Mouse (Mus musculus) brain, adult 2 months (tissue): ENCODE results near the gene Fgfr2.
A peak's percentile ranks its signal among the peaks of the same experiment; 100 is the strongest.

Source experiments
- DNase-seq: peaks from one replicate; pipeline ENCODE4 v3.0.0; 2011; ENCODE audit warnings: low read depth, low spot score

Fgfr2 gene

DNA sequence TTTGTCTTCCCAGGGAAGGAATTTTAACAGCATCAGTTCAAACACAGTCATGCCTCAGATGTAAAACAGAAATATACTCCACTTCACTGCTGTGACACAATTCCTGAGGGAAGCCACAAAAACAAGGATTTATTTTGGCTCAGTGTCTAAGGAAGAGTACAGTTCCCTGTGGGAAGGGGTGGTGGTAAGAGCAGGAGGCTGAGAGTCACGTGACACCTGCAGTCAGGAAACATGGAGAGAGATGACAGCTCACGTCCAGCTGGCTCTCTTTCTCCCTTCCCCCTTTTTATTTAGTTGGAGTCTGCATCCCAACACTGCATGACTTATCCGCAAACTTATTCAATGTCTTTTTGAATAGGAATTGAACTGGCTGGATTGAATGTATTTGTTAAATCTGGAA lies 1475.6 kb downstream of the Fgfr2 start:
- DNase-seq: no peak

DNA sequence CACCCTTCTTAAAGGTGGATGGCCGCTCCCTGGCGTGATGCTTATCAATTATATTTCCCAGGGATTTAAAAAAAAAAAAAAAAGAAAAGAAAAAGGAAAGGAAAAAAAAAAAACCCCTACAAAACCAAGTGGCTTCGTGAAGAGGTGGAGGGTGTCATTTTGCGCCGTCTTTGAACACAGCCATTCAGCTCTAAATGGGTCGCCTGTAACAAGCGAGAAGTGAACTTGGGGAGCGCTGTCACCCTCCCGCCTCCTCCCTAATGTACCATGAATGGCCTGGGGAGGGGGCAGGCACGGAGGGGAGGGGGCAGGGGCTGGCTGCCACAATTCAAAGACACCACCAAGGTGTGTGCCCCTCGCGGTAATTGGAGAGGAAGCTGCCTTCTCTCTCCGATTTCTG lies 1478.6 kb downstream of the Fgfr2 start:
- no peak for DNase-seq

DNA sequence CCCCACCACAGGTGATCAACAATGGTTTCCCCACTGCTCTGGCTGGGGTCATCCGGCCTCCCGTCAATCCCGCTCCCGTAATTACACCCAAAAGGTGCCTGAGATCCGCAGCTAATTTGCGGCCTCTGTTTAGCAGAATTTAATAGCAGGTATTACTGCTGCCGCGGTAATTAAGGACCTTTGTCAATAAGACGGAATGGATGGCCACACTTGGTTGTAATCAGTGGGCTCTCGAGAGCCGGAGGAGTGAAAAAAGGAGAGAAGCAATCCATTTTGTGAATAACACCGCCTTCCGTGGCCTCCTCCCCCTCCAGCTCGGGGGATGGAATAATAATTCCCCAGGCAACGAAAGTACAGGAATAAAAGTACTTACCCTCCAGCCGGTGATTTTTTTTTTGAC lies 1479.1 kb downstream of the Fgfr2 start:
- DNase-seq: no peak

DNA sequence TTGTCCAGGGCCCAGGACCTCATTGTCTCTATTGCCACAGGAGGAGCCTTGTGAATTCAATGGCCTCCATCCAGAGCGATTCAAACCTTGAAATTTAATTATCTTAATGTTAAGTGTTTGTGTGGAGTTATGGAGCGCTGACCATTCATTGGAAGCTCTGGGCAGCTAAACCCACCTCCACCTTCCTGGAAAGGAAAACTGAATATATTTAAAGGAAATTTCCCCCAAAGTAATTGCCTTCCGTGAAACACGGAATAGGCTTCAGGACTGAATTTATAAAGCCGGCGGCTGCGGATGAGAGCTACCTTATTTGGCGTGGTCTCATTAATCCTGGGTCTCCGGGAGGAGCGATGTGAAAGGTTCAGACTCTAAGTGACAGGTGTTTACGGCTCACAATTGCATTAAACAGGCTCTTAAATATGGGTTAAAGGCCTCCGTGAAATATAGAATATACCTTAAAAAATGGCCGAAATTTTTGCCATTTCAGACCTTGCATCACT lies 1479.8 kb downstream of the Fgfr2 start:
- DNase-seq: no peak

DNA sequence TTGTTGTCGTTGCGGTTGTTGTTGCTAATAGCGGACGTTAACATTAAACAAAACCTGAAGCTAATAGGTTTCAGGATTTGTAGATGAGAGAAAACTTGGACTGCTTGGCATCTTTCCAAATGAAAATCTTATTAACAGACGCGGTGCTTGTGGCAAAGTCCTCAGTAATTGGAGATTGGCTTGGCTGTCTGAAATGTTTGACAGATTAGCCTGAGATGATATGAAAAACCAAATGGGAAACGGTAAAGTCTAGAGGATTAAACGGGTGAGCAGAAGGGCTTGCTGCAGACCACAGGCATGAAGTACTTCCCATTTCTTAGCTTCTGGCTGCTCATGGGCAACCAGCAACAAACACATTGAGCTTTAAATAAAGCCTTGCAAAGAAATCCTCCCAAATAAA lies 1493.6 kb downstream of the Fgfr2 start:
- DNase-seq: no peak

GRCm38 (mm10) chr7:131628846-131629391 lies 1494.2 kb downstream of the Fgfr2 start:
- peak; percentile 77 for DNase-seq

GRCm38 (mm10) chr7:131628356-131628755 lies 1494.8 kb downstream of the Fgfr2 start:
- DNase-seq: peak; percentile 54

DNA sequence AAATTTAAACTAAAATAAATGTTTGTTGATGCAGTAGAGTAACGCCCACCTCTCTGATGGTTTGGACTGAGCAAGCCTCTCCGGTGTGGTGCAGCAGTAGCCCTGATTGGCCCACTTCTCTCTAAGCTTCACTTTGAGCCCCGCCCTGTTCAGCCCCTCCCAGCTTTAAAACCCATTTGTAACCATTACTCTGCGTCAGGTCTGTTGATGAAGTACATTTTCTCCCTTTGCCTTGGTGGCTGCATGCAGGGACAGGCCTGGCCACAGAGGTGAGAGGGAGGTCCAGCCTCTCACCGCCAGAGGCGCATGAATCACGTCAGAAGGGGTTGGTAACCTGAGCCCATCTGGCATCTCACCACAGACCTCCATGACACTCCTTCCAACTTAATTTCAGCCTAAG lies 1513.5 kb downstream of the Fgfr2 start:
- no peak for DNase-seq

DNA sequence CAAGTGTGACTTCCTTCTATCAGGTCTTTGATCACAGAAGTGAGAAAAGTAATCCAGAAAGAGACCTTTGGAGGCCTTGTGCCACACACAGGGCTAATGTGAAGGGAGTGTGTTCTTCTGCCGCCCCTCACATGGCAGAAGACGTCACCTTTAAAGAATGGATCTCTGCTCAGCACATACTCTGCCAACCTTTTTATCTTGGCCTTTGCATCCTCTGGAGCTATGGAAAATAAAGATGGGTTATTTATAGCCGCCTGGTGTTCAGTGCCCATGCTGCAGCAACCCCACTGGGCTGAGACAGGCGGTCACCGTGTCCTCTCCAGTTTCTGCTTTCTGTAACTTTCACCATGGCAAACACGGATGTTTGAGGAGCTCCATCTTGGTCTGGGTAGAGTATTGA lies 1515.1 kb downstream of the Fgfr2 start:
- no peak for DNase-seq

GRCm38 (mm10) chr7:131605481-131605880 lies 1517.7 kb downstream of the Fgfr2 start:
- DNase-seq: no peak

GRCm38 (mm10) chr7:131604946-131605345 lies 1518.2 kb downstream of the Fgfr2 start:
- peak; percentile 3 for DNase-seq

- no peak for DNase-seq
Measured at GRCm38 (mm10) chr7:131603186-131603585, 1520.0 kb downstream of the Fgfr2 start.

GRCm38 (mm10) chr7:131602106-131602505 lies 1521.0 kb downstream of the Fgfr2 start:
- DNase-seq: no peak

- peak; percentile 66 for DNase-seq
Measured at GRCm38 (mm10) chr7:131598483-131598824, 1524.7 kb downstream of the Fgfr2 start.

DNA sequence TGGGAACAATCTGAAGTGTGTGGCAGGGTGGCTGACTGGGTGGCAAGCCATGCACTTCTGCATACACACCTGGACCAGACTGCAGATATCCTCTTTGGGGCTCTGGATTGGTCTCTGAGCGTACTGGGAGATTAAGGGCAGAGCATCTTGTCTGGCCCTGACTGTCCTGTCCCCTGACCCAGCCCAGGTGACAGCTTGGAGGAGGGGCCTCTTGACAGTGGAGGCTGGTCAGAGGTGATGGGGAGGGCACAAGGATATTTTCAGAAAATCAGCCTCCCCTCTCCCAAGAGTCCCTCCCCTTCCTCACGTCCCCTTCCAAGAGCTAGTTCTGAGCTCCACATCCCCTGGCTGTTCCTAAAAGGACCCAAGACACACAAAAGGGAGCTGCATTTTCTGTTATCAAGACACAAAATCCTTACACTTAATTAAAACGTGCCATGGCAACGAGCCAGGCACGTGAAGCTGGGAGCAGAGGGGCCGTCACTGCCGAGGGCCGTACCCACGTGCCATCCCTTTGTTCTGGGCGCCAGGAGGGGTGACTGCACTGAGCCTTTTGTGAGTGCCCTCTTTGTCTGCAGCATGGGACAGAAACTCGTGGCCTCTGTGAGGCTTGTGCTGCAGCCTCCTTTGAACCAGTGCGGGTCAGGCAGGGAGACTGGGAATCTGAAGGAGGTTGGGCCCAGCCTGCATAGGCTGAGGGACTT lies 1525.2 kb downstream of the Fgfr2 start:
- peak; percentile 72 for DNase-seq

DNA sequence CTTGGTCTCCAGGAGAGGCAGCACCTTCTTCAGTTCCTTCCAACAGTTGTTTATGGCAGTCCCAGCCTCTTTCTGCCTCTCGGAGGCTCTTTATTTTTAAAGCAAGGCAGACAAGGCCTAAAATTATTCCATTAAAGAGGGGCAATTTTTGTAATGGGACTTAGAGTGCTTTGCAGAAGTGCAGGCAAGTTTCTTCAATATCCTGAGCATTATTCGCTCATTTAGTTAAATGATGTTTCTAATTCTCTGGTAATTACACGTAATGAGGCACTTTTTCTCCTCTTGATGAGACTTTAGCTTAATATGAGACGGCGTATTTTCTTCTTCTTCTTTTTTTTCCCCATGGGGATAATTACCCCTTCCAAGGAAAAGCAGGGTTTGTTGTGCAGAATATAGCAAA lies 1537.6 kb downstream of the Fgfr2 start:
- DNase-seq: no peak

- no peak for DNase-seq
Measured at GRCm38 (mm10) chr7:131582178-131582577, 1541.0 kb downstream of the Fgfr2 start.

DNA sequence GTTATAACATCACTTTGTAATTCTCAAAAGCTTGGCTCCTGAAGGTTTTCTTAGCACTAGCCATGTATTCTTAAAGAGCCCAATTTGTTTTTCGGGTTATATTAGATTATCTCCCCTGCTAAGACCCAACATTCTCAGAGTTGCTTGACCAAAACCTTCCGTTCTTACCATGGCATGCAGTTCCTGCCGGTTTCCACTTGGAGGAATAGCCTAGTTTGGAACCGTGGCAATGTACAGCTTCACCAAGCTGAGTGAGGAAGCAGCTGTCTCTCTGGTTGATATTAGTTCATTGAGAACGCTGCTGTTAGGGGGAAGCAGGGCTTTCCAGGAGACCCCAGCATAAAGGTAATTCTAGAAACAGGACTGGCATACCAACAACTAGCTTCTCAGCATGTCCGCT lies 1547.9 kb downstream of the Fgfr2 start:
- no peak for DNase-seq

DNA sequence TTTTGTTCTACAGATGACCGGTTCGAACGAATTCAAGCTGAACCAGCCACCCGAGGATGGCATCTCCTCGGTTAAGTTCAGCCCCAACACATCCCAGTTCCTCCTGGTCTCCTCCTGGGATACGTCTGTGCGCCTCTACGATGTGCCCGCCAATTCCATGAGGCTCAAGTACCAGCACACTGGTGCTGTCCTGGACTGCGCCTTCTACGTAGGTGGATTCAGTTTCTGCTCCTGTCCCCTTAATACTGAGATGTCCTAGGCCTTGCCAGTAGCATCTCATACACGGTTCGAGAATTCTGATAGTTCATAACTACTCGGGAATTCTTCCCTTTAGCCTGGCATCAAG lies 1562.5 kb downstream of the Fgfr2 start:
- no peak for DNase-seq

DNA sequence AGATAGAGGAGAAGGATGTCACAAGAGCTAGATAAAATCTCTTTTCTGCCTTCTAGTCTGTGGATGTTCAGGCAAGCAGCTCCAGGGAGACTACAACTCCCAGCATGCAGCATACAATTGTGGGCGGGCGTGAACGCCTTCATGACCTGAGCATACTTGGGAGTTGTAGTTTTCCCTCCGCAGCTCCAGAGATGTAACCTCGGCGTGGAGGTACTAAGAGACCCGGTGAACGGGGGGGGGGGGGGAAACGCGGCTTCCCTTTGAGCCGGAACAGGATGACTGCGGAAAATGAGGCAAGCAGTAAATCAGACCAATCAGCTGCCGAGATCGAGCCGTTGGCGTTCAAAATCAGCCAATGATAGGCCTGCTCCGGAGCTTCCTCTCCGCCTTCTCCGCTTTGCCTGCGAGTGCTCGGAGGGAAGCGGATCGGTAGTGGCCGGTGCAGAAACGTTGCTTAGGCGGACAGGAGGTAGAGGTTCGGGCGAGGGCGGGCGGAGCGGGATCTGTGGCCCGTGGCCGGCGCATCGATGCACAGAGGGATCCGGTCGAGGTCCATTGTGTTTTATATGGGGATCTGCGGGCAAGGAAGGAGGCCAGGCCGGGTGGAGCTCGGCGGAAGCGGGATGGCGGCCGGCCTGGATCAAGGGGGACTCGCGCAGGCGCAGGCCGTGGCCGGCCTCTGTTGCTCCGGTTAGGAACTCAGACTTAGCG lies 1563.0 kb downstream of the Fgfr2 start, which contains the start of gene Bub3:
Bub3 (plus strand) TSS at position 237 of the 711 bp plus-strand sequence.
- DNase-seq: peak; percentile 99

GRCm38 (mm10) chr7:131557751-131558150 lies 1565.4 kb downstream of the Fgfr2 start:
- DNase-seq: no peak

DNA sequence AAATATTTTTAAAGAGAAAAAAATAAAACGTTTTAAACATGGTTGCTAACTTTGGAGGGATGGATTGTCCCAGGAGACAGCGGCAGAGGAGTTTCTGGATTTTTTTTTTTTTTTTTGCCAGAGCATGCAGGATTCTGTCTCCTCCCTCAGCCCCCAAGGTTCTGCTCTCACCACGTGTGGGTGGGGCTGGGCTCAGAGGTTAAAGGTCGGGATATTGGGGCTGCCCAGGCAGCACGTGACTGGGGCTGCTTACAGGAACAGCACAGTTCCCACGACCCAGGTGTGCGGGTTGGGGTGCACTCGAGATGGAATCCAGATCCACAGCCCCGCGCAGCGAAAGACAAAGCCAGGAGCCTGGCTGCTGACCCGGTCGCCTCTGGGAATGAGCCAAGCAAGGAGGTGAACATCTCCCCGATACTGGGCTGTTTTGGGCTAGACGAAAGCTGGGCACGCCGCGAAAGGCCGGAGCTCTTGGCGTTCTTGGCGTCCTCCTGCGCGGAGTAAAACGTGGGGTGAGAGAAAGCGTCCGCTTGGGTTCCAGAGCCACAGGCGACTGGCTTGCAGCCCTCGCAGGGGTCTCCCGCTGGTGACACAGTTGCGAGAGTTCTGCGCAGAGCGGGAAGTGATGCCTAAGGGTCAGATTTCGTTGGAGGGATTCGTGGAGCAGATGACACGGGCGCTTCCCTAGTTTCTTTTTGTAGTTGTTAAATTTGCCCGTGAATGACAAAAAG lies 1566.4 kb downstream of the Fgfr2 start:
- DNase-seq: no peak
